Comparison of ENCODE assay signal across 16 mouse cellular contexts in genomic region chr11:79638691-79639090, GRCm38 (mm10).
"Had no signal": no experiment of that assay in that cellular context is flagged by ENCODE, and none has a peak within 500 bp of the region (broad histone marks: within the 10 kb centered on the region; RNA-seq: fewer than 3 reads in every experiment).

No protein-coding gene starts in this region.

- H3K4me2 ChIP-seq: limb, embryonic 13.5 days; midbrain, embryonic 12.5 days had no signal

- H3K4me3 ChIP-seq: limb, embryonic 13.5 days; midbrain, embryonic 12.5 days had no signal

- DNase-seq: kidney, adult 11 months; kidney, adult 9 months; kidney, postnatal 36 days; left cerebral cortex, postnatal 4 days; lung, adult 2 months; lung, postnatal 36 days; retina, postnatal 1 day; right cerebral cortex, postnatal 4 days; spleen, adult 18-20 months; thymus, adult 18-20 months; thymus, postnatal 14 days had no signal

- H3K27ac ChIP-seq: kidney, postnatal 0 days; limb, embryonic 13.5 days; liver, embryonic 14.5 days had no signal

- H3K9ac ChIP-seq: limb, embryonic 13.5 days; liver, embryonic 14.5 days; midbrain, embryonic 12.5 days had no signal

- H3K36me3 ChIP-seq: limb, embryonic 13.5 days had no signal

- ATAC-seq: lung, postnatal 0 days had no signal

- H3K27me3 ChIP-seq: limb, embryonic 13.5 days; midbrain, embryonic 12.5 days had no signal
